Mouse (Mus musculus): ENCODE results near the gene Tchp.

GRCm38 (mm10) chr5:114717937-114718336 is 10.4 kb downstream of the Tchp start:
- no peak for TF ChIP-seq EP300 (IDR thresholded peaks at IDR 0.05; ENCODE audit: low read depth)
- no peak for TF ChIP-seq CTCF (IDR thresholded peaks at IDR 0.05; ENCODE audit: low read depth)
